Mouse (Mus musculus) myocyte (in vitro differentiated cells): ENCODE measurements around the gene Catip.

Source experiments
- CEBPB ChIP-seq: IDR thresholded peaks from 2 replicates; pipeline ENCODE4 v1.6.1; 2011; ENCODE audit warnings: mild to moderate bottlenecking, moderate library complexity; ENCODE audit not compliant: poor library complexity, insufficient read depth, severe bottlenecking
- E2F4 ChIP-seq: IDR thresholded peaks from one replicate; pipeline ENCODE4 v1.6.1; 2011; ENCODE audit warnings: mild to moderate bottlenecking, control low read depth, moderate library complexity; ENCODE audit not compliant: insufficient read depth
- MAX ChIP-seq: IDR thresholded peaks from one replicate; pipeline ENCODE4 v1.6.1; 2011; ENCODE audit warnings: low read depth, mild to moderate bottlenecking, control low read depth
- MYOD1 ChIP-seq, 3 experiments: IDR thresholded peaks; one replicate each; pipeline ENCODE4 v1.6.1; 2011; ENCODE audit warnings: control low read depth in 2 of 3, low read depth in 2 of 3, mild to moderate bottlenecking in 2 of 3, moderate library complexity in 1 of 3; ENCODE audit not compliant: insufficient read length in 2 of 3, control insufficient read depth in 1 of 3
- POLR2A ChIP-seq: IDR thresholded peaks from one replicate; pipeline ENCODE4 v1.6.1; 2011; ENCODE audit warnings: low read depth, mild to moderate bottlenecking, control low read depth, moderate library complexity; ENCODE audit not compliant: insufficient read length
- POLR2AphosphoS2 ChIP-seq: IDR thresholded peaks from one replicate; pipeline ENCODE4 v1.6.1; 2011; ENCODE audit warnings: low read depth, control low read depth; ENCODE audit not compliant: insufficient read length
- TCF12 ChIP-seq: IDR thresholded peaks from one replicate; pipeline ENCODE4 v1.6.1; 2011; ENCODE audit warnings: mild to moderate bottlenecking, control low read depth; ENCODE audit not compliant: poor library complexity, insufficient read depth, severe bottlenecking
- TCF3 ChIP-seq: IDR thresholded peaks from one replicate; pipeline ENCODE4 v1.6.1; 2011; ENCODE audit warnings: low read depth, control low read depth; ENCODE audit not compliant: insufficient read length
- USF1 ChIP-seq: IDR thresholded peaks from one replicate; pipeline ENCODE4 v1.6.1; 2011; ENCODE audit warnings: low read depth, mild to moderate bottlenecking, control low read depth, moderate library complexity

DNA sequence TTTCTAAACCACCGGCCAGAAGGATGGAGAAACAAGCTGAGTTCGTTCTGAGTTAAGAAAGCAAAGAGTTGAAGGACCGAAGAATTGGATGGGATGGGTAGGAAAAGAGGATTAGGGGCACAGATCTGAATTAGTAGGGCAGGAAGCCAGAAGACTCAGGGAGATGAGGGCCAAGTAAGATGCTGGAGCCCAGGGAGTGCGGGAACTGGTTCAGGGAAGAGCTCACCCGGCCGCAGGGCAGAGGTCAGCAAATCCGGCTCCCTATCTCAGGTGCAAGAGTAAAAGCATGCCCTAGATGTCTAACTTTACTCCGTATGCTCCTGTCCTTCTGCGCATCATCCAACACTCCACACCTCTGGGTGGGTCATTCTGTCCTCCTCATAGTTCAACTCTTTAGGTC is 29.0 kb upstream of the Catip start:
- TF ChIP-seq USF1 (no peak), POLR2A (no peak), MAX (no peak), TCF12 (no peak), POLR2AphosphoS2 (no peak), E2F4 (no peak), MYOD1 (IDR thresholded peaks at IDR 0.05; ENCODE audit: control insufficient read depth in 1 of 3, insufficient read length in 2 of 3, low read depth in 2 of 3) (no peak), CEBPB (no peak), TCF3 (no peak)
